Mouse (Mus musculus) intestine, postnatal 0 days (tissue): ENCODE measurements around the gene Eid1. TPM values are rescaled to one million over a fixed set of nuclear protein-coding genes. Genes with fewer than 3 reads are reported as not detected.
A peak's percentile ranks its signal among the peaks of the same experiment; 100 is the strongest.

Experiments used
- ATAC-seq: fragments of 200-750 bp; cut with Nextera tagmentation; 2 replicates; pipeline ENCODE4 v1.8.0; 2017; ENCODE audit warnings: mild to moderate bottlenecking, moderate TSS enrichment, moderate library complexity
- H3K27ac ChIP-seq: fragments of 300-500 bp; sonication (generic); 2 replicates; pipeline ENCODE4 v1.5.1; 2014; ENCODE audit warnings: mild to moderate bottlenecking, low read depth, low read length, moderate library complexity
- H3K27me3 ChIP-seq: fragments of 300-500 bp; sonication (generic); replicated peaks from 2 replicates; pipeline ENCODE4 v1.6.1; 2014; ENCODE audit warnings: low read length, mixed read lengths; ENCODE audit not compliant: control insufficient read depth, insufficient read depth
- H3K36me3 ChIP-seq: fragments of 300-500 bp; sonication (generic); 2 replicates; pipeline ENCODE4 v1.6.1; 2014; ENCODE audit warnings: mild to moderate bottlenecking, moderate library complexity; ENCODE audit not compliant: control insufficient read depth, insufficient read depth
- H3K4me1 ChIP-seq: fragments of 300-500 bp; sonication (generic); replicated peaks from 2 replicates; pipeline ENCODE4 v1.6.1; 2014; ENCODE audit warnings: antibody characterized with exemption, low read length, mixed read lengths; ENCODE audit not compliant: control insufficient read depth, insufficient read depth
- H3K4me2 ChIP-seq: fragments of 300-500 bp; sonication (generic); replicated peaks from 2 replicates; pipeline ENCODE4 v1.6.1; 2014; ENCODE audit warnings: low read depth, mild to moderate bottlenecking, moderate library complexity
- H3K4me3 ChIP-seq: fragments of 300-500 bp; sonication (generic); 2 replicates; pipeline ENCODE4 v1.5.1; 2014; ENCODE audit warnings: low read depth, low read length
- H3K9ac ChIP-seq: fragments of 300-500 bp; sonication (generic); 2 replicates; pipeline ENCODE4 v1.6.1; 2014; ENCODE audit warnings: mild to moderate bottlenecking, low read depth, low read length
- H3K9me3 ChIP-seq: fragments of 300-500 bp; sonication (generic); 2 replicates; pipeline ENCODE4 v1.6.1; 2016; ENCODE audit warnings: mixed run types; ENCODE audit not compliant: control insufficient read depth
- CTCF ChIP-seq: sonication (generic); IDR thresholded peaks from 2 replicates; pipeline ENCODE4 v1.5.1; 2016; ENCODE audit warnings: low read depth, mild to moderate bottlenecking, control low read depth, antibody characterized with exemption, moderate library complexity
- WGBS: fragments of 180-500 bp; shearing (Covaris S2); extraction: QIAGEN DNeasy Blood & Tissue Kit; methylation state at CpG from one replicate; pipeline ENCODE4 v1.1.7; 2014; 5-methylcytosine and 5-hydroxymethylcytosine counted together
- polyA plus RNA-seq: library from polyadenylated mRNA; unstranded; fragments of >200 nt; fragmentation: Nextera tagmentation; extraction: Ambion mirVana; gene quantifications from 2 replicates; pipeline ENCODE4 v1.2.1, GENCODE M21; 2015

Gene Eid1
- polyA plus RNA-seq, 1 experiment from 2014 or later = 67.4 TPM

GRCm38 (mm10) chr2:125655391-125655790, 17.5 kb upstream of the Eid1 start:
- Histone ChIP-seq H3K9me3 (no peaks in the 10 kb centered on the region), H3K27me3 (no peaks in the 10 kb centered on the region), H3K4me2 (no peak overlapping the region), H3K9ac (no peak overlapping the region), H3K4me3 (no peak overlapping the region), H3K36me3 (no peaks in the 10 kb centered on the region), H3K27ac (no peak overlapping the region), H3K4me1 (no peaks in the 10 kb centered on the region)
- WGBS = 90% methylated on average over 9 of the region's 9 CpGs
- ATAC-seq = no peak
- TF ChIP-seq CTCF = no peak

GRCm38 (mm10) chr2:125659823-125660536, 12.9 kb upstream of the Eid1 start:
- TF ChIP-seq CTCF = peak; percentile 95
- Histone ChIP-seq H3K9me3 (no peaks in the 10 kb centered on the region), H3K27me3 (no peaks in the 10 kb centered on the region), H3K27ac (no peak overlapping the region), H3K36me3 (no peaks in the 10 kb centered on the region), H3K9ac (no peak overlapping the region), H3K4me1 (no peaks in the 10 kb centered on the region), H3K4me3 (peak overlapping the region; percentile 26), H3K4me2 (peak overlapping the region; percentile 62)
- no peak for ATAC-seq
- 13% methylated on average over 10 of the region's 10 CpGs for WGBS

- no peaks in the 10 kb centered on the region for H3K27me3 ChIP-seq
- WGBS = 33% methylated on average over 20 of the region's 20 CpGs
- H3K9ac ChIP-seq = no peak overlapping the region
- no peak overlapping the region for H3K27ac ChIP-seq
- ATAC-seq = no peak
- no peak for TF ChIP-seq CTCF
- H3K4me1 ChIP-seq = no peaks in the 10 kb centered on the region
- H3K4me2 ChIP-seq = peak overlapping the region; percentile 62
- peak overlapping the region; percentile 26 for H3K4me3 ChIP-seq
- H3K9me3 ChIP-seq = no peaks in the 10 kb centered on the region
- no peaks in the 10 kb centered on the region for H3K36me3 ChIP-seq
Measured at GRCm38 (mm10) chr2:125660537-125661130, 12.3 kb upstream of the Eid1 start.

- no peaks in the 10 kb centered on the region for H3K9me3 ChIP-seq
- TF ChIP-seq CTCF = no peak
- H3K27me3 ChIP-seq = no peaks in the 10 kb centered on the region
- 68% methylated on average over 4 of the region's 4 CpGs for WGBS
- ATAC-seq = no peak
- no peak overlapping the region for H3K9ac ChIP-seq
- H3K4me3 ChIP-seq = 0 out of 2 replicates have a peak overlapping the region, but pooled peaks have one; percentile 26
- peak overlapping the region; percentile 62 for H3K4me2 ChIP-seq
- no peaks in the 10 kb centered on the region for H3K4me1 ChIP-seq
- no peak overlapping the region for H3K27ac ChIP-seq
- H3K36me3 ChIP-seq = no peaks in the 10 kb centered on the region
Measured at GRCm38 (mm10) chr2:125661156-125661555, 11.7 kb upstream of the Eid1 start.

GRCm38 (mm10) chr2:125662517-125662916, 10.4 kb upstream of the Eid1 start:
- Histone ChIP-seq H3K9me3 (no peaks in the 10 kb centered on the region), H3K4me2 (no peak overlapping the region), H3K4me3 (no peak overlapping the region), H3K27me3 (no peaks in the 10 kb centered on the region), H3K4me1 (no peaks in the 10 kb centered on the region), H3K27ac (no peak overlapping the region), H3K9ac (no peak overlapping the region), H3K36me3 (no peaks in the 10 kb centered on the region)
- no peak for ATAC-seq
- no peak for TF ChIP-seq CTCF
- 90% methylated on average over 3 of the region's 3 CpGs for WGBS

- no peaks in the 10 kb centered on the region for H3K4me1 ChIP-seq
- H3K9ac ChIP-seq = no peak overlapping the region
- no peak for TF ChIP-seq CTCF
- no peak overlapping the region for H3K4me2 ChIP-seq
- no peaks in the 10 kb centered on the region for H3K36me3 ChIP-seq
- 87% methylated on average over 5 of the region's 5 CpGs for WGBS
- no peak overlapping the region for H3K27ac ChIP-seq
- no peaks in the 10 kb centered on the region for H3K27me3 ChIP-seq
- H3K4me3 ChIP-seq = no peak overlapping the region
- H3K9me3 ChIP-seq = no peaks in the 10 kb centered on the region
- ATAC-seq = no peak
Measured at GRCm38 (mm10) chr2:125665213-125665612, 7.7 kb upstream of the Eid1 start.
